In the genomic region with DNA sequence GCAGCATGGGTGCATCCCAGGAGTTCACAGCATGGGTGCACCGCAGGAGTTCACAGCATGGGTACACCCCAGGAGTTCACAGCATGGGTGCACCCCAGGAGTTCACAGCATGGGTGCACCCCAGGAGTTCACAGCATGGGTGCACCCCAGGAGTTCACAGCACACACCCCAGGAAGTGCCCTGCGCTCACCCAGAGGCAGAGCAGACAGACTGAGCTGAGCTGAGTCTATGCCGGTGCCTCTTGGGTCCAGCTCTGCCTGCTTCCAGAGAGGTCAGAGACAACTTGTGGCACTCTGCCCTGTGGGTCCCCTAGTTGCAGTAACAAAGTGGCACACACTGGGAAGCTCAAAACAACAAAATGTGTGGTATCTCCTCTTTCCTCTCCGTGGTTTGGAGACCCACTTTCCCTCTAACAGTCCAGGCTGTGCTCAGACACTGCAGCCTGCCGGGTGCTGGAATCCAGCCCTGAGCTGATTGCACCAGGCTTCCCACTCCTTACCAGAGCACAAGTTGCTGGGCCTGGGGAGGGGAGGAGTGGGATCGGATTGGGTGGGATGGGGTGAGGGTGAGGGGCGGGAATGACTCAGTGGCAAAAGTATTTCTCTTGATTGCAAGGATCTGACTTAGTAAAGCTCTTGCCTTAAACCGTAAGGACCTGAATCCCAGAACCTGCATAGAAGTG, we compare ENCODE assay signal across 12 mouse cellular contexts.
DNase-seq lines count a peak whose midpoint lies in the region; ATAC-seq and TF ChIP-seq lines count a peak whose summit lies in the region.
"Had no signal": no experiment of that assay in that cellular context is flagged by ENCODE, and none has a peak within 500 bp of the region (broad histone marks: within the 10 kb centered on the region; RNA-seq: fewer than 3 reads in every experiment).

No protein-coding gene starts in this region.

- H3K27ac ChIP-seq in gastrocnemius, adult 2 months = peak overlapping the region; percentile 63
- peak overlapping the region; percentile 97 for H3K27ac ChIP-seq in kidney, embryonic 16.5 days (ENCODE audit: low read length)
- H3K27ac ChIP-seq in kidney, adult 2 months (ENCODE audit: insufficient read depth, low read depth, low read length) = no peak overlapping the region
- H3K27ac ChIP-seq: liver, embryonic 15.5 days had no signal

- H3K4me3 ChIP-seq in gastrocnemius, adult 2 months = no peak overlapping the region
- H3K4me3 ChIP-seq in kidney, embryonic 16.5 days (ENCODE audit: low read length) = no peak overlapping the region
- no peak overlapping the region for H3K4me3 ChIP-seq in kidney, adult 2 months (ENCODE audit: insufficient read depth, low read depth, low read length)
- H3K4me3 ChIP-seq: liver, embryonic 15.5 days had no signal

- no peaks in the 10 kb centered on the region for H3K36me3 ChIP-seq in kidney, embryonic 16.5 days (ENCODE audit: insufficient read depth, low read length)
- no peaks in the 10 kb centered on the region for H3K36me3 ChIP-seq in kidney, adult 2 months (ENCODE audit: control insufficient read depth, insufficient read depth, low read length)
- H3K36me3 ChIP-seq: liver, embryonic 15.5 days had no signal

- no peak for TF ChIP-seq POLR2A in kidney, adult 2 months (IDR thresholded peaks at IDR 0.05; ENCODE audit: low read depth, low read length)

- no peaks in the 10 kb centered on the region for H3K27me3 ChIP-seq in kidney, embryonic 16.5 days (ENCODE audit: insufficient read depth, low read length)
- no peaks in the 10 kb centered on the region for H3K27me3 ChIP-seq in kidney, adult 2 months (replicated peaks; ENCODE audit: control insufficient read depth, insufficient read depth, low read length)
- H3K27me3 ChIP-seq: liver, embryonic 15.5 days had no signal

- intact Hi-C loops in gastrocnemius, adult 2 months (cut with DNase I) = no loop called here

- TF ChIP-seq CTCF in gastrocnemius, adult 2 months (IDR thresholded peaks at IDR 0.05) = no peak
- no peak for TF ChIP-seq CTCF in kidney, adult 2 months (conservative IDR thresholded peaks at IDR 0.05; ENCODE audit: insufficient read depth, insufficient read length, low read depth, low read length)

- H3K9me3 ChIP-seq in kidney, embryonic 16.5 days (ENCODE audit: low read length) = no peaks in the 10 kb centered on the region
- H3K9me3 ChIP-seq: liver, embryonic 15.5 days had no signal

- no peak overlapping the region; the same call in 1 of the 2 replicates for H3K9ac ChIP-seq in kidney, embryonic 16.5 days (replicated peaks; ENCODE audit: low read length)
- H3K9ac ChIP-seq: liver, embryonic 15.5 days had no signal

- ATAC-seq in kidney, embryonic 16.5 days (ENCODE audit: low FRiP score, low TSS enrichment) = no peak

- no peak for DNase-seq in gastrocnemius, adult 2 months
- DNase-seq in gastrocnemius, adult 18-20 months (ENCODE audit: low spot score) = no peak
- DNase-seq in kidney, adult 2 months = no peak
- DNase-seq in thymus, postnatal 14 days = peak; percentile 57
- no peak for DNase-seq in thymus, postnatal 0 days (ENCODE audit: low spot score)
- peak; percentile 68 for DNase-seq in thymus, postnatal 4 days
- no peak for DNase-seq in lung, postnatal 36 days
- DNase-seq: B cell, adult 2 months; cerebellum, adult 11-12 months; right cerebral cortex, postnatal 25 days had no signal

- peaks cover 61% of the 10 kb centered on the region for H3K4me1 ChIP-seq in kidney, embryonic 16.5 days (ENCODE audit: insufficient read depth, low read length)
- H3K4me1 ChIP-seq in kidney, adult 2 months (ENCODE audit: control insufficient read depth, insufficient read depth, low read length) = peaks cover 8% of the 10 kb centered on the region

- no peak overlapping the region for H3K4me2 ChIP-seq in kidney, embryonic 16.5 days (replicated peaks; ENCODE audit: low read depth, low read length)
- H3K4me2 ChIP-seq: liver, embryonic 15.5 days had no signal

- WGBS in kidney, embryonic 16.5 days = 57% methylated on average over 8 of the region's 8 CpGs
- WGBS in kidney, adult 2 months = 80% methylated on average over 8 of the region's 8 CpGs

Comparison
In these comparisons a context has a peak if more than half of its experiments do, and no peak if none do; other contexts are left out.
1. DNase-seq: peak in thymus, postnatal 14 days (single experiment) and thymus, postnatal 4 days (single experiment); none in gastrocnemius, adult 2 months (single experiment), gastrocnemius, adult 18-20 months (single experiment), kidney, adult 2 months (single experiment), thymus, postnatal 0 days (single experiment) and lung, postnatal 36 days (single experiment).